ENCODE assay signal across 21 mouse cellular contexts in genomic region chr9:66623627-66624026, GRCm38 (mm10). TPM values are rescaled to one million over a fixed set of nuclear protein-coding genes. Genes with fewer than 3 reads are reported as not detected.
DNase-seq lines count a peak whose midpoint lies in the region; ATAC-seq and TF ChIP-seq lines count a peak whose summit lies in the region.
"Had no signal": no experiment of that assay in that cellular context is flagged by ENCODE, and none has a peak within 500 bp of the region (broad histone marks: within the 10 kb centered on the region; RNA-seq: fewer than 3 reads in every experiment).

No protein-coding gene starts in this region.

- H3K4me1 ChIP-seq in CH12.LX (ENCODE audit: control insufficient read depth in 1 of 2, insufficient read depth in 2 of 2): peaks cover 2 to 34% of the 10 kb centered on the region in 2 experiments; a peak in 2 of 4 replicates
- peaks cover 18 to 22% of the 10 kb centered on the region in 2 experiments for H3K4me1 ChIP-seq in MEL (ENCODE audit: control insufficient read depth in 1 of 2, insufficient read depth in 2 of 2, low read length in 2 of 2)

- H3K79me2 ChIP-seq in CH12.LX (replicated peaks; ENCODE audit: control insufficient read depth, extremely low read depth, insufficient read depth, poor library complexity, severe bottlenecking) (no peaks in the 10 kb centered on the region), MEL (ENCODE audit: control insufficient read depth, insufficient read depth, low read length, poor library complexity) (no peaks in the 10 kb centered on the region)

- ATAC-seq in CD4-positive, CD25-positive, alpha-beta regulatory T cell, adult 4 months: no peak
- ATAC-seq: forebrain, embryonic 13.5 days; forebrain, embryonic 15.5 days; forebrain, postnatal 0 days had no signal

- in situ Hi-C loops in CH12.LX (cut with MboI; ENCODE audit: low pct_ligation_motif_present, low pct_unique_long_range_greater_than_20kb, low sequenced_read_pairs): loop anchor here (25.0 kb wide), 1 partner anchor 336 kb away; no protein-coding TSS in a partner anchor

- TF ChIP-seq POLR2A in CH12.LX (IDR thresholded peaks at IDR 0.05; ENCODE audit: low read depth, low read length): no peak
- TF ChIP-seq POLR2A in MEL (IDR thresholded peaks at IDR 0.05; ENCODE audit: control insufficient read depth in 1 of 2, insufficient read depth in 1 of 2, low read depth in 1 of 2, low read length in 2 of 2, poor library complexity in 1 of 2): no peak

- DNase-seq in CD4-positive, CD25-positive, alpha-beta regulatory T cell, adult 2 months (ENCODE audit: low read depth, low spot score): peak; percentile 29
- DNase-seq in CH12.LX (ENCODE audit: extremely low read depth) (no peak), MEL (ENCODE audit: low read depth, low spot score) (no peak)
- no peak for DNase-seq in gastrocnemius, adult 8-10 months (ENCODE audit: low spot score in 2 of 2)
- no peak for DNase-seq in natural killer cell, adult 2 months (ENCODE audit: low spot score in 2 of 2)
- DNase-seq: adrenal gland, adult 8-10 months; adrenal gland, postnatal 14 days; adrenal gland, postnatal 36 days; B cell, adult 2 months; cerebellum, adult 11-12 months; cerebellum, adult 2 months; cerebellum, adult 9-10 months; cerebellum, postnatal 10 days; cerebellum, postnatal 25 days; forebrain, postnatal 0 days had no signal

- no peak for TF ChIP-seq CTCF in CH12.LX (conservative IDR thresholded peaks at IDR 0.05 in 1 of 2, IDR thresholded peaks at IDR 0.05 in 1 of 2; ENCODE audit: low read depth in 2 of 2, low read length in 2 of 2)
- TF ChIP-seq CTCF in MEL (IDR thresholded peaks at IDR 0.05 in 2 of 3, conservative IDR thresholded peaks at IDR 0.05 in 1 of 3; ENCODE audit: control insufficient read depth in 1 of 3, insufficient read depth in 1 of 3, low read depth in 2 of 3, low read length in 3 of 3, poor library complexity in 1 of 3, severe bottlenecking in 1 of 3): no peak

- H3K36me3 ChIP-seq in CH12.LX (replicated peaks in 1 of 2; ENCODE audit: control insufficient read depth in 1 of 2, insufficient read depth in 1 of 2, low read length in 1 of 2) (no peaks in the 10 kb centered on the region), MEL (ENCODE audit: control insufficient read depth in 1 of 2, insufficient read depth in 2 of 2, low read length in 2 of 2) (peaks cover 0 to 18% of the 10 kb centered on the region in 2 experiments; a peak in 2 of 4 replicates)
- H3K36me3 ChIP-seq: embryonic facial prominence, embryonic 10.5 days; embryonic facial prominence, embryonic 12.5 days; forebrain, embryonic 15.5 days; G1E had no signal

- TF ChIP-seq RAD21 in CH12.LX (IDR thresholded peaks at IDR 0.05; ENCODE audit: low read depth, low read length) (no peak), MEL (IDR thresholded peaks at IDR 0.05; ENCODE audit: low read depth, low read length) (no peak)

- no peak overlapping the region for H3K4me3 ChIP-seq in CH12.LX (replicated peaks in 1 of 3; ENCODE audit: low read depth in 2 of 3, low read length in 2 of 3, poor library complexity in 1 of 3)
- no peak overlapping the region for H3K4me3 ChIP-seq in MEL (ENCODE audit: control insufficient read depth in 1 of 2, insufficient read depth in 1 of 2, low read depth in 2 of 2, low read length in 2 of 2)
- H3K4me3 ChIP-seq: embryonic facial prominence, embryonic 10.5 days; embryonic facial prominence, embryonic 12.5 days; forebrain, embryonic 13.5 days; forebrain, embryonic 15.5 days had no signal

- dilution Hi-C loops in CH12.LX (cut with MboI; ENCODE audit: extremely low pct_ligation_motif_present, extremely low pct_unique_long_range_greater_than_20kb, low sequenced_read_pairs): no loop called here

- H3K9ac ChIP-seq in CH12.LX (ENCODE audit: insufficient read depth, low read depth): no peak overlapping the region
- H3K9ac ChIP-seq in MEL (ENCODE audit: control insufficient read depth, low read depth, low read length, poor library complexity, severe bottlenecking): no peak overlapping the region
- H3K9ac ChIP-seq: embryonic facial prominence, embryonic 12.5 days; forebrain, embryonic 13.5 days; forebrain, embryonic 15.5 days; forebrain, postnatal 0 days had no signal

- H3K27ac ChIP-seq in CH12.LX (ENCODE audit: insufficient read depth, low read depth) (no peak overlapping the region), MEL (ENCODE audit: control insufficient read depth, low read depth, low read length) (no peak overlapping the region)
- H3K27ac ChIP-seq: embryonic facial prominence, embryonic 10.5 days; embryonic facial prominence, embryonic 12.5 days; forebrain, embryonic 13.5 days; forebrain, embryonic 15.5 days had no signal

- TF ChIP-seq EP300 in CH12.LX (IDR thresholded peaks at IDR 0.05; ENCODE audit: low read length) (no peak), MEL (IDR thresholded peaks at IDR 0.05; ENCODE audit: low read depth in 1 of 2, low read length in 2 of 2) (no peak)

- H3K9me3 ChIP-seq in CH12.LX (replicated peaks; ENCODE audit: low read length) (no peaks in the 10 kb centered on the region), MEL (replicated peaks; ENCODE audit: insufficient read depth, low read length) (no peaks in the 10 kb centered on the region)
- H3K9me3 ChIP-seq: embryonic facial prominence, embryonic 10.5 days; embryonic facial prominence, embryonic 12.5 days; forebrain, embryonic 13.5 days; forebrain, embryonic 15.5 days; G1E had no signal

- no peak overlapping the region for H3K4me2 ChIP-seq in CH12.LX (ENCODE audit: insufficient read depth, low read depth, poor library complexity, severe bottlenecking)
- H3K4me2 ChIP-seq: embryonic facial prominence, embryonic 12.5 days; forebrain, embryonic 13.5 days; forebrain, embryonic 15.5 days had no signal

- H3K27me3 ChIP-seq in CH12.LX (replicated peaks) (no peaks in the 10 kb centered on the region), MEL (ENCODE audit: control insufficient read depth in 1 of 2, insufficient read depth in 2 of 2, low read length in 2 of 2) (no peaks in the 10 kb centered on the region)
- H3K27me3 ChIP-seq: embryonic facial prominence, embryonic 12.5 days; forebrain, embryonic 13.5 days; forebrain, embryonic 15.5 days had no signal

TF ChIP-seq in CH12.LX, 34 proteins besides CTCF, POLR2A, EP300 and RAD21:
- TF ChIP-seq MAFK (IDR thresholded peaks at IDR 0.05; ENCODE audit: insufficient replicate concordance, low read length) (peak; percentile 58; the same call in 1 of the 2 replicates), MYC (IDR thresholded peaks at IDR 0.05; ENCODE audit: low read depth, low read length) (no peak), ZC3H11A (IDR thresholded peaks at IDR 0.05; ENCODE audit: low read depth, low read length) (no peak), PAX5 (IDR thresholded peaks at IDR 0.05; ENCODE audit: low read length) (no peak)

TF ChIP-seq in MEL, 35 proteins besides CTCF, POLR2A, EP300 and RAD21:
- no peak for TF ChIP-seq ELF1 (IDR thresholded peaks at IDR 0.05; ENCODE audit: low read depth, low read length)
- TF ChIP-seq MAFK (IDR thresholded peaks at IDR 0.05; ENCODE audit: borderline replicate concordance, low read depth, low read length): peak; percentile 85
- TF ChIP-seq E2F4 (IDR thresholded peaks at IDR 0.05; ENCODE audit: borderline replicate concordance, low read depth, low read length): no peak
- TF ChIP-seq KAT2A (conservative IDR thresholded peaks at IDR 0.05; ENCODE audit: low read depth, low read length): no peak
- 0 out of 2 replicates have a peak, but pooled peaks have one; percentile 52 for TF ChIP-seq ZNF384 (IDR thresholded peaks at IDR 0.05; ENCODE audit: low read depth, low read length)
- no peak for TF ChIP-seq ETS1 (IDR thresholded peaks at IDR 0.05; ENCODE audit: low read depth, low read length)
- TF ChIP-seq GABPA (IDR thresholded peaks at IDR 0.05; ENCODE audit: low read depth, low read length): no peak
TF ChIP-seq in MEL: peak in this region for 2.

RNA-seq across cellular contexts. Expression of gene Usp3, which starts 30.7 kb away (rescaled TPM):
- polyA plus RNA-seq in CD4-positive, CD25-positive, alpha-beta regulatory T cell, adult 4 months (2017; shearing (Covaris generic)): 100 to 1,000 TPM; 121 to 156 TPM
- total RNA-seq in CH12.LX (2012; rRNA removed): 19.0 and 24.4 TPM in 2 replicates
- 36.6 and 40.8 TPM in 2 replicates for total RNA-seq in CH12.LX (2014; rRNA removed)
- polyA plus RNA-seq in CH12.LX (2012; ENCODE audit: insufficient read length, low read depth): 39.5 and 50.9 TPM in 2 replicates
- total RNA-seq in MEL (2012; rRNA removed): 9.8 and 11.7 TPM in 2 replicates
- 100 to 1,000 TPM in 1 of 2 experiments, 10 to 100 TPM in 1; 22.0 to 534 TPM for polyA plus RNA-seq in MEL (2012; ENCODE audit: insufficient read depth in 1 of 2, insufficient read length in 2 of 2, low read depth in 1 of 2, low replicate concordance in 2 of 2, missing spikeins in 1 of 2)
- total RNA-seq in gastrocnemius, adult 8-10 months (2022): 10 to 100 TPM; 11.4 to 20.8 (median 13.5) TPM
